Mouse (Mus musculus) heart, adult 2 months (tissue): ENCODE results near the gene 1700024P04Rik. TPM values are rescaled to one million over a fixed set of nuclear protein-coding genes. Genes with fewer than 3 reads are reported as not detected.

Experiments
- DNase-seq, 2 experiments: peaks; one replicate each; pipeline ENCODE4 v3.0.0; 2021
- H3K27ac ChIP-seq: fragments of 200-600 bp; 2 replicates; pipeline ENCODE4 v1.8.1; 2022
- H3K27me3 ChIP-seq: fragments of 200-500 bp; 2 replicates; pipeline ENCODE4 v1.6.1; 2012; ENCODE audit warnings: mild to moderate bottlenecking, low read length, inconsistent platforms, mixed read lengths; ENCODE audit not compliant: control insufficient read depth, insufficient read depth
- H3K36me3 ChIP-seq: fragments of 200-500 bp; 2 replicates; pipeline ENCODE4 v1.6.1; 2012; ENCODE audit warnings: low read length, inconsistent platforms; ENCODE audit not compliant: control insufficient read depth, insufficient read depth
- H3K4me1 ChIP-seq: fragments of 200-500 bp; 2 replicates; pipeline ENCODE4 v1.6.1; 2011; ENCODE audit warnings: low read length; ENCODE audit not compliant: control insufficient read depth, insufficient read depth
- H3K4me3 ChIP-seq: fragments of 200-600 bp; 2 replicates; pipeline ENCODE4 v1.8.1; 2022
- H3K79me2 ChIP-seq: fragments of 200-500 bp; replicated peaks from 2 replicates; pipeline ENCODE4 v1.6.1; 2012; ENCODE audit warnings: mild to moderate bottlenecking, inconsistent platforms, low read length, moderate library complexity, mixed read lengths; ENCODE audit not compliant: control insufficient read depth, insufficient read depth
- H3K9ac ChIP-seq: fragments of 200-500 bp; 2 replicates; pipeline ENCODE4 v1.6.1; 2012; ENCODE audit warnings: low read depth, mild to moderate bottlenecking, control low read depth, inconsistent platforms, low read length, mixed read lengths
- CTCF ChIP-seq: fragments of 200-600 bp; IDR thresholded peaks from 2 replicates; pipeline ENCODE4 v1.8.1; 2022; ENCODE audit warnings: antibody characterized with exemption, mild to moderate bottlenecking, moderate library complexity
- EP300 ChIP-seq: fragments of 200-500 bp; IDR thresholded peaks from 2 replicates; pipeline ENCODE4 v1.6.1; 2011; ENCODE audit warnings: low read depth, low read length, control low read depth; ENCODE audit not compliant: insufficient read depth
- POLR2A ChIP-seq: fragments of 200-500 bp; IDR thresholded peaks from 2 replicates; pipeline ENCODE4 v1.6.1; 2011; ENCODE audit warnings: mild to moderate bottlenecking, low read depth, low read length, control low read depth; ENCODE audit not compliant: insufficient read depth
- WGBS: fragments of 180-500 bp; shearing (Covaris S2); methylation state at CpG from one replicate; pipeline ENCODE4 v1.1.7; 2018; 5-methylcytosine and 5-hydroxymethylcytosine counted together
- intact Hi-C: fragments of 180-260 bp; cut with DNase I; formaldehyde crosslinking; loops from one replicate; pipeline ENCODE4 v1.15.1; 2025
- long read RNA-seq: library from polyadenylated mRNA; stranded (forward); transcript quantifications from one replicate; pipeline ENCODE4 v2.0.0, GENCODE M21; 2021
- polyA plus RNA-seq: library from polyadenylated mRNA; depleted of rRNA; stranded (reverse); fragments of >200 nt; gene quantifications from 2 replicates; pipeline ENCODE4 v1.2.3, GENCODE M21; 2012; rRNA removed
- total RNA-seq, 2 experiments: library from RNA; stranded (reverse); gene quantifications; 2 replicates each; pipeline ENCODE4 v1.2.3; 2021

The 1700024P04Rik gene
- total RNA-seq: not detected
- not detected in 2 replicates for polyA plus RNA-seq
- long read RNA-seq: 0 reads

- TF ChIP-seq EP300: no peak
- TF ChIP-seq POLR2A: no peak
- no peak for TF ChIP-seq CTCF
- WGBS: 61% methylated on average over 2 of the region's 2 CpGs
Observed at GRCm38 (mm10) chr13:98984465-98984864, at the start of gene 1700024P04Rik. Gene 1700024P04Rik, minus strand, starts transcription at chr13:98984565.

GRCm38 (mm10) chr13:99031223-99032216, 47.2 kb upstream of the 1700024P04Rik start:
- Histone ChIP-seq H3K27me3 (no peaks in the 10 kb centered on the region), H3K4me3 (no peak overlapping the region), H3K4me1 (peaks cover 4% of the 10 kb centered on the region), H3K36me3 (no peaks in the 10 kb centered on the region), H3K79me2 (no peaks in the 10 kb centered on the region), H3K9ac (no peak overlapping the region), H3K27ac (no peak overlapping the region)
- WGBS: 85% methylated on average over 11 of the region's 11 CpGs
- no peak for DNase-seq
- intact Hi-C loops: no loop called here
- TF ChIP-seq POLR2A (no peak), EP300 (no peak), CTCF (no peak)

More at GRCm38 (mm10) chr13:98984465-98984864, at the start of gene 1700024P04Rik:
- no peaks in the 10 kb centered on the region for H3K36me3 ChIP-seq
- no peak within 1 kb of the TSS; the same call in 1 of the 2 replicates for H3K27ac ChIP-seq
- no peak within 1 kb of the TSS for H3K9ac ChIP-seq
- H3K27me3 ChIP-seq: no peaks in the 10 kb centered on the region
- H3K4me1 ChIP-seq: no peaks in the 10 kb centered on the region
- H3K79me2 ChIP-seq: no peaks in the 10 kb centered on the region
- no peak within 1 kb of the TSS for H3K4me3 ChIP-seq
- DNase-seq: no peak
- intact Hi-C loops: no loop called here

- Histone ChIP-seq H3K4me3 (no peak overlapping the region), H3K4me1 (peaks cover 4% of the 10 kb centered on the region), H3K27ac (no peak overlapping the region), H3K79me2 (no peaks in the 10 kb centered on the region), H3K36me3 (no peaks in the 10 kb centered on the region), H3K27me3 (no peaks in the 10 kb centered on the region), H3K9ac (no peak overlapping the region)
- intact Hi-C loops: no loop called here
- no peak for DNase-seq
- TF ChIP-seq POLR2A (no peak), EP300 (no peak), CTCF (no peak)
- WGBS: 74% methylated on average over 15 of the region's 15 CpGs
Observed at GRCm38 (mm10) chr13:99030579-99031200, 46.3 kb upstream of the 1700024P04Rik start.

- no peak overlapping the region for H3K4me3 ChIP-seq
- DNase-seq: no peak
- H3K79me2 ChIP-seq: no peaks in the 10 kb centered on the region
- TF ChIP-seq CTCF: no peak
- TF ChIP-seq EP300: no peak
- no peak for TF ChIP-seq POLR2A
- WGBS: 84% methylated on average over 5 of the region's 5 CpGs
- H3K9ac ChIP-seq: no peak overlapping the region
- no peaks in the 10 kb centered on the region for H3K27me3 ChIP-seq
- intact Hi-C loops: no loop called here
- no peaks in the 10 kb centered on the region for H3K36me3 ChIP-seq
- H3K4me1 ChIP-seq: peaks cover 4% of the 10 kb centered on the region
- no peak overlapping the region for H3K27ac ChIP-seq
Observed at GRCm38 (mm10) chr13:99025268-99025667, 40.9 kb upstream of the 1700024P04Rik start.

- H3K4me1 ChIP-seq: no peaks in the 10 kb centered on the region
- no peaks in the 10 kb centered on the region for H3K27me3 ChIP-seq
- H3K79me2 ChIP-seq: no peaks in the 10 kb centered on the region
- intact Hi-C loops: no loop called here
- no peak overlapping the region for H3K9ac ChIP-seq
- WGBS: 87% methylated on average over 7 of the region's 7 CpGs
- TF ChIP-seq EP300 (no peak), CTCF (no peak), POLR2A (no peak)
- peaks cover 3% of the 10 kb centered on the region; the same call in 1 of the 2 replicates for H3K36me3 ChIP-seq
- no peak overlapping the region for H3K27ac ChIP-seq
- no peak for DNase-seq
- H3K4me3 ChIP-seq: no peak overlapping the region
Observed at GRCm38 (mm10) chr13:99022036-99022435, 37.7 kb upstream of the 1700024P04Rik start.
